Mouse (Mus musculus): ENCODE data around the gene Olfr1344.

- TF ChIP-seq CTCF (IDR thresholded peaks at IDR 0.05; ENCODE audit: control insufficient read depth, insufficient read depth, low read length) (no peak), POLR2A (IDR thresholded peaks at IDR 0.05; ENCODE audit: borderline replicate concordance, control insufficient read depth, low read depth, low read length) (no peak)
Observed at GRCm38 (mm10) chr7:6441173-6441572, 2.7 kb downstream of the Olfr1344 start.

Data from bone marrow, adult 2 months (tissue).